Mouse (Mus musculus) limb, embryonic 14.5 days (tissue): ENCODE results near the gene Daxx. TPM values are rescaled to one million over a fixed set of nuclear protein-coding genes. Genes with fewer than 3 reads are reported as not detected.
A peak's percentile ranks its signal among the peaks of the same experiment; 100 is the strongest.
"Not testable (repeated sequence)": the region's sequence is repeated elsewhere in the genome, so short reads cannot be mapped to it uniquely, and the experiment has no call there.

Experiments used
- ATAC-seq: fragments of 200-750 bp; cut with Nextera tagmentation; 2 replicates; pipeline ENCODE4 v1.8.0; 2017; ENCODE audit warnings: low read depth, moderate number of reproducible peaks, moderate TSS enrichment; ENCODE audit not compliant: low FRiP score
- DNase-seq: peaks from one replicate; pipeline ENCODE4 v3.0.0-alpha.2; 2015; ENCODE audit warnings: low spot score
- H3K27ac ChIP-seq: fragments of 300-500 bp; sonication (generic); replicated peaks from 2 replicates; pipeline ENCODE4 v1.5.1; 2014; ENCODE audit warnings: low read depth, mild to moderate bottlenecking, low read length, moderate library complexity, mixed read lengths
- H3K27me3 ChIP-seq: fragments of 300-500 bp; sonication (generic); 2 replicates; pipeline ENCODE4 v1.6.1; 2014; ENCODE audit warnings: low read length, mixed read lengths; ENCODE audit not compliant: control insufficient read depth, insufficient read depth
- H3K36me3 ChIP-seq: fragments of 300-500 bp; sonication (generic); 2 replicates; pipeline ENCODE4 v1.6.1; 2014; ENCODE audit warnings: mild to moderate bottlenecking, low read length, moderate library complexity, mixed read lengths; ENCODE audit not compliant: control insufficient read depth, insufficient read depth
- H3K4me1 ChIP-seq: fragments of 300-500 bp; sonication (generic); 2 replicates; pipeline ENCODE4 v1.6.1; 2014; ENCODE audit warnings: antibody characterized with exemption, low read length, mixed read lengths; ENCODE audit not compliant: control insufficient read depth, insufficient read depth
- H3K4me2 ChIP-seq: fragments of 300-500 bp; sonication (generic); replicated peaks from 2 replicates; pipeline ENCODE4 v1.6.1; 2014; ENCODE audit warnings: low read depth, mild to moderate bottlenecking, low read length, moderate library complexity; ENCODE audit not compliant: severe bottlenecking
- H3K4me3 ChIP-seq: fragments of 300-500 bp; sonication (generic); replicated peaks from 2 replicates; pipeline ENCODE4 v1.5.1; 2014; ENCODE audit warnings: low read length
- H3K9ac ChIP-seq: fragments of 300-500 bp; sonication (generic); 2 replicates; pipeline ENCODE4 v1.6.1; 2014; ENCODE audit warnings: mild to moderate bottlenecking, low read depth, low read length, moderate library complexity; ENCODE audit not compliant: severe bottlenecking
- H3K9me3 ChIP-seq: fragments of 300-500 bp; sonication (generic); 2 replicates; pipeline ENCODE4 v1.6.1; 2016; ENCODE audit warnings: low read length; ENCODE audit not compliant: control insufficient read depth
- POLR2A ChIP-seq: fragments of 200-500 bp; IDR thresholded peaks from 2 replicates; pipeline ENCODE4 v1.8.0; 2012; ENCODE audit warnings: inconsistent platforms, mild to moderate bottlenecking, moderate library complexity, borderline replicate concordance; ENCODE audit not compliant: insufficient read depth, insufficient read length; ENCODE audit errors: extremely low read depth
- WGBS: fragments of 180-500 bp; shearing (Covaris S2); extraction: QIAGEN DNeasy Blood & Tissue Kit; methylation state at CpG from one replicate; pipeline ENCODE4 v1.1.7; 2014; 5-methylcytosine and 5-hydroxymethylcytosine counted together
- polyA plus RNA-seq, 2 experiments: library from polyadenylated mRNA; depleted of rRNA in 1 of 2; stranded (reverse) in 1 of 2; unstranded in 1 of 2; fragments of >200 nt; fragmentation: Nextera tagmentation in 1 of 2; extraction: Ambion mirVana in 1 of 2; gene quantifications; 2 replicates each; pipeline versions ENCODE4 v1.2.1 to v1.2.3; 2012 to 2014

The Daxx gene
- polyA plus RNA-seq (2012; rRNA removed) (46.1 and 53.6 TPM in 2 replicates), polyA plus RNA-seq (2014; fragmentation: Nextera tagmentation; extraction: Ambion mirVana) (40.5 and 44.1 TPM in 2 replicates)

- peak within 1 kb of the TSS; percentile 76 for H3K27ac ChIP-seq
- H3K36me3 ChIP-seq: peaks cover 33% of the 10 kb centered on the region
- TF ChIP-seq POLR2A: peak; percentile 65; the same call in 1 of the 2 replicates
- peak within 1 kb of the TSS; percentile 96 for H3K4me2 ChIP-seq
- H3K9ac ChIP-seq: peak within 1 kb of the TSS; percentile 79
- WGBS: 1% methylated on average over 67 of the region's 68 CpGs
- peak within 1 kb of the TSS; percentile 88 for H3K4me3 ChIP-seq
- H3K4me1 ChIP-seq: peaks cover 8% of the 10 kb centered on the region
- H3K27me3 ChIP-seq: no peaks in the 10 kb centered on the region
- no peaks in the 10 kb centered on the region for H3K9me3 ChIP-seq
- ATAC-seq (peak; percentile 96), DNase-seq (peak; percentile 98)
Measured at GRCm38 (mm10) chr17:33909077-33909868, at the start of gene Daxx. TSS of gene Daxx (plus strand) at chr17:33909414.

GRCm38 (mm10) chr17:33865330-33866030 lies 43.7 kb upstream of the Daxx start:
- Histone ChIP-seq H3K9me3 (no peaks in the 10 kb centered on the region), H3K4me3 (no peak overlapping the region), H3K4me2 (no peak overlapping the region), H3K27me3 (no peaks in the 10 kb centered on the region), H3K27ac (no peak overlapping the region), H3K36me3 (no peaks in the 10 kb centered on the region), H3K9ac (no peak overlapping the region), H3K4me1 (no peaks in the 10 kb centered on the region)
- ATAC-seq (no peak), DNase-seq (no peak)
- WGBS: 34% methylated on average over 9 of the region's 9 CpGs
- no peak for TF ChIP-seq POLR2A

- not testable (repeated sequence) for H3K4me1 ChIP-seq
- 88% methylated on average over 3 of the region's 12 CpGs for WGBS
Measured at GRCm38 (mm10) chr17:33873537-33873936, 35.7 kb upstream of the Daxx start, which contains the start of gene Gm7029. TSS of gene Gm7029 (plus strand) at chr17:33873837.

DNA sequence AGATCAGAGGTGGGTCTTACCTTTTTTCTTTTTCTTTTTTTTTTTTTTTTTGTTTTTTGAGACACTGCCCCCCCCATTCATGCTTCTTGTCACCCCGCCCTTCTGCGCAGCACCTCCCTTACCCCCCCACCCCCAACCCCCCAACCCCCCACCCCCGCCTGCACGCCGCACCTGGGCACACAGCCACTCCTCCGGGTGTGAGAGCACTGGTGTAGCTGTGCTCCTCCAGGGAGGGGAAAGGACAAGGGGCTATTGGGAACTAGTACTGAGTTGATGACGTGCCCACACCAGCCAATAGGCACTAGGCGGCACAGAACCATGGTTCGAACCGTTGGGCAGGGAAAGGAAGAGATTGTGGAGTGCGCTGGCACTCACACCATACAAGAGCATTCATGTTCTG lies 34.8 kb upstream of the Daxx start:
- DNase-seq: no peak
- H3K9me3 ChIP-seq: no peaks in the 10 kb centered on the region

More at GRCm38 (mm10) chr17:33873537-33873936, 35.7 kb upstream of the Daxx start, which contains the start of gene Gm7029:
- DNase-seq, H3K4me2 ChIP-seq, H3K4me3 ChIP-seq, H3K27ac ChIP-seq, H3K9ac ChIP-seq, H3K9me3 ChIP-seq, H3K27me3 ChIP-seq, ATAC-seq: not testable (repeated sequence)
- H3K36me3 ChIP-seq: peaks cover 18% of the 10 kb centered on the region

GRCm38 (mm10) chr17:33875797-33876196 lies 33.4 kb upstream of the Daxx start:
- H3K36me3 ChIP-seq: peaks cover 27% of the 10 kb centered on the region
- not testable (repeated sequence) for H3K4me2 ChIP-seq, H3K9me3 ChIP-seq, H3K9ac ChIP-seq, H3K4me1 ChIP-seq, H3K27me3 ChIP-seq, ATAC-seq, DNase-seq, H3K27ac ChIP-seq, H3K4me3 ChIP-seq
- WGBS: 80% methylated on average over 5 of the region's 5 CpGs

More for the DNA sequence above, 34.8 kb upstream of the Daxx start:
- Histone ChIP-seq H3K4me1 (no peaks in the 10 kb centered on the region), H3K27me3 (no peaks in the 10 kb centered on the region), H3K27ac (no peak overlapping the region), H3K4me2 (no peak overlapping the region), H3K9ac (no peak overlapping the region), H3K36me3 (peaks cover 23% of the 10 kb centered on the region), H3K4me3 (no peak overlapping the region)
- ATAC-seq: no peak
- no peak for TF ChIP-seq POLR2A
- WGBS: 87% methylated on average over 11 of the region's 11 CpGs

- ATAC-seq, H3K27ac ChIP-seq, H3K4me2 ChIP-seq, H3K4me3 ChIP-seq, H3K9me3 ChIP-seq, DNase-seq, H3K4me1 ChIP-seq, H3K9ac ChIP-seq, H3K27me3 ChIP-seq: not testable (repeated sequence)
- WGBS: 93% methylated on average over 5 of the region's 11 CpGs
- peaks cover 28% of the 10 kb centered on the region for H3K36me3 ChIP-seq
Measured at GRCm38 (mm10) chr17:33884320-33884719, 24.9 kb upstream of the Daxx start.

DNA sequence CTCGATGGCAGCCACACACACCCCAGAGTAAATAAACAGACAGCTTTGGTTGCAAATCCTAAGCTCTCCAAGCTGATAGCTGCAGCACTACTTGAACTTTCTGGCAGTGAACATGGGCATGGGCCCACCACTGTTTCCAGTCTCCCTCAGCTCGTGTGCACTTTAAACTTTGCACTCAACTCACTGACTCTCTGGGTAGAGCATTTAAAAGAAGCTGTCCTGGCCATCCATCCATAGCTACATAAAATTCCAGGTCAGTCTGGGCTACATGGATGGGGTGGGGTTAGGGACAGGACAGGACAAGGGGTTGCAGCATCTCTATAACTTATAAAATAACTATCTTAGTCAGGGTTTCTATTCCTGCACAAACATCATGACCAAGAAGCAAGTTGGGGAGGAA lies 21.4 kb upstream of the Daxx start:
- H3K27me3 ChIP-seq, ATAC-seq, H3K4me2 ChIP-seq, H3K27ac ChIP-seq, H3K4me3 ChIP-seq, DNase-seq, H3K4me1 ChIP-seq, H3K9ac ChIP-seq, H3K9me3 ChIP-seq: not testable (repeated sequence)
- 68% methylated on average over 2 of the region's 2 CpGs for WGBS
- H3K36me3 ChIP-seq: peaks cover 13% of the 10 kb centered on the region; the same call in 1 of the 2 replicates
